Mouse (Mus musculus) testis, adult 2 months (tissue): ENCODE results near the gene Fshr.

ENCODE experiments used
- CTCF ChIP-seq: fragments of 200-500 bp; IDR thresholded peaks from 2 replicates; pipeline ENCODE4 v1.5.1; 2012; ENCODE audit warnings: low read depth, mild to moderate bottlenecking, inconsistent platforms, low read length, moderate library complexity; ENCODE audit not compliant: control insufficient read depth, insufficient read depth, insufficient replicate concordance
- POLR2A ChIP-seq: fragments of 200-500 bp; IDR thresholded peaks from 2 replicates; pipeline ENCODE4 v1.6.1; 2012; ENCODE audit warnings: low read depth, mild to moderate bottlenecking, inconsistent platforms, low read length, moderate library complexity; ENCODE audit not compliant: control insufficient read depth

DNA sequence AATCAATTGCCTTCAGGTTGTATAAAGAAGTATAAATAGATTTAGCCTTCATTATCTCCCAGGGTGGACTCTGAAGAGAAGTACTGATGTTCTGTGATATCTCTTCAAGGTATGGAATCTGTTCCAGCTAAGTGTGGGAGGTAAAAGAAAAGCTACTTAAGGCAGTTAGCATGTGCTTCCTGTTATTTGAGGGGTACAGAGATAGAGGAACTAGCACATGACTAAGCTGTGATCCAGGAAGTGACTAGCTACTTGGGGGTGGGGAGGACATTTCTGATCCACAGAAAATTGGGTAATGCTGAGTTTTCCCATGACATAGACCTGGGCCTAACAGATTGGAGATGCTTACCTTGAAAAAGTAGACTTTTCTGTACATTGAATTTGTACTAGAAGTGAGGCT, 86.5 kb downstream of the Fshr start:
- no peak for TF ChIP-seq POLR2A
- no peak for TF ChIP-seq CTCF
